Mouse (Mus musculus): ENCODE measurements at regions not wholly inside any gene's neighbourhood (a gene's known extent, or its start where the extent isn't known, plus 50 kb on each side); places are given as distances from the start of the nearest gene placed in this dataset.

- TF ChIP-seq CTCF (IDR thresholded peaks at IDR 0.05) = no peak
- no peak for TF ChIP-seq EP300 (IDR thresholded peaks at IDR 0.05)
Observed at GRCm38 (mm10) chr4:106229526-106229925, 86.5 kb upstream of the Usp24 start.
